Mouse (Mus musculus) heart, embryonic 13.5 days (tissue): ENCODE measurements around the gene Clca3a2. TPM values are rescaled to one million over a fixed set of nuclear protein-coding genes. Genes with fewer than 3 reads are reported as not detected.
"Not testable (repeated sequence)": the region's sequence is repeated elsewhere in the genome, so short reads cannot be mapped to it uniquely, and the experiment has no call there.

Experiments used
- ATAC-seq: fragments of 200-750 bp; cut with Nextera tagmentation; 2 replicates; pipeline ENCODE4 v1.8.0; 2017; ENCODE audit warnings: moderate TSS enrichment; ENCODE audit not compliant: insufficient number of reproducible peaks, low FRiP score, low TSS enrichment; ENCODE audit errors: extremely low read depth
- H3K27ac ChIP-seq: fragments of 300-500 bp; sonication (generic); replicated peaks from 2 replicates; pipeline ENCODE4 v1.5.1; 2015; ENCODE audit warnings: moderate library complexity, mild to moderate bottlenecking, inconsistent platforms
- H3K27me3 ChIP-seq: fragments of 300-500 bp; sonication (generic); replicated peaks from 2 replicates; pipeline ENCODE4 v1.6.1; 2015; ENCODE audit warnings: mild to moderate bottlenecking, inconsistent platforms
- H3K36me3 ChIP-seq: fragments of 300-500 bp; sonication (generic); 2 replicates; pipeline ENCODE4 v1.6.1; 2015; ENCODE audit warnings: mild to moderate bottlenecking, inconsistent platforms
- H3K4me1 ChIP-seq: fragments of 300-500 bp; sonication (generic); 2 replicates; pipeline ENCODE4 v1.6.1; 2015; ENCODE audit warnings: inconsistent platforms
- H3K4me2 ChIP-seq: fragments of 300-500 bp; sonication (generic); 2 replicates; pipeline ENCODE4 v1.6.1; 2015; ENCODE audit warnings: inconsistent platforms, mild to moderate bottlenecking, moderate library complexity
- H3K4me3 ChIP-seq: fragments of 300-500 bp; sonication (generic); 2 replicates; pipeline ENCODE4 v1.5.1; 2015; ENCODE audit warnings: moderate library complexity, mild to moderate bottlenecking, inconsistent platforms
- H3K9ac ChIP-seq: fragments of 300-500 bp; sonication (generic); 2 replicates; pipeline ENCODE4 v1.6.1; 2015; ENCODE audit warnings: inconsistent platforms, mild to moderate bottlenecking, moderate library complexity
- H3K9me3 ChIP-seq: fragments of 300-500 bp; sonication (generic); 2 replicates; pipeline ENCODE4 v1.6.1; 2016; ENCODE audit warnings: inconsistent platforms
- WGBS: fragments of 180-500 bp; shearing (Covaris S2); methylation state at CpG from one replicate; pipeline ENCODE4 v1.1.7; 2015; ENCODE audit warnings: mixed read lengths; 5-methylcytosine and 5-hydroxymethylcytosine counted together
- polyA plus RNA-seq: library from polyadenylated mRNA; unstranded; fragments of >200 nt; fragmentation: Nextera tagmentation; extraction: Ambion mirVana; gene quantifications from 2 replicates; pipeline ENCODE4 v1.2.1, GENCODE M21; 2015

Clca3a2 gene
- 2.8 and 7.3 TPM in 2 replicates for polyA plus RNA-seq

- 68% methylated on average over 6 of the region's 6 CpGs for WGBS
- H3K4me2 ChIP-seq, H3K27me3 ChIP-seq, H3K36me3 ChIP-seq, ATAC-seq, H3K9me3 ChIP-seq, H3K9ac ChIP-seq, H3K4me3 ChIP-seq, H3K4me1 ChIP-seq: not testable (repeated sequence)
- 0 out of 2 replicates have a peak within 1 kb of the TSS, but pooled peaks have one; percentile 3 for H3K27ac ChIP-seq
These were observed at the start of gene Clca3a2 for GRCm38 (mm10) chr3:144819219-144819618. Clca3a2 (minus strand) TSS chr3:144819494.

GRCm38 (mm10) chr3:144849584-144849983, 30.3 kb upstream of the Clca3a2 start:
- H3K27ac ChIP-seq, result no peak overlapping the region
- no peaks in the 10 kb centered on the region for H3K27me3 ChIP-seq
- H3K36me3 ChIP-seq, result no peaks in the 10 kb centered on the region
- no peak overlapping the region for H3K9ac ChIP-seq
- H3K9me3 ChIP-seq, result no peaks in the 10 kb centered on the region
- WGBS, result 55% methylated on average over 4 of the region's 4 CpGs
- H3K4me1 ChIP-seq, result no peaks in the 10 kb centered on the region
- ATAC-seq, result no peak
- H3K4me3 ChIP-seq, result no peak overlapping the region
- no peak overlapping the region for H3K4me2 ChIP-seq

- not testable (repeated sequence) for H3K27me3 ChIP-seq
- 85% methylated on average over 9 of the region's 9 CpGs for WGBS
These were observed 29.8 kb upstream of the Clca3a2 start, which contains the start of gene Clca3b for GRCm38 (mm10) chr3:144849014-144849556. Clca3b (minus strand) TSS chr3:144849357.

GRCm38 (mm10) chr3:144827257-144827656, 8.0 kb upstream of the Clca3a2 start:
- WGBS, result 71% methylated on average over 6 of the region's 6 CpGs
- Histone ChIP-seq H3K27me3 (no peaks in the 10 kb centered on the region), H3K9ac (no peak overlapping the region), H3K4me2 (no peak overlapping the region), H3K4me1 (no peaks in the 10 kb centered on the region), H3K9me3 (no peaks in the 10 kb centered on the region), H3K4me3 (no peak overlapping the region), H3K27ac (no peak overlapping the region), H3K36me3 (no peaks in the 10 kb centered on the region)
- ATAC-seq, result no peak

More at GRCm38 (mm10) chr3:144849014-144849556, 29.8 kb upstream of the Clca3a2 start, which contains the start of gene Clca3b:
- H3K9me3 ChIP-seq, H3K4me2 ChIP-seq, H3K4me1 ChIP-seq, H3K9ac ChIP-seq, H3K4me3 ChIP-seq, H3K27ac ChIP-seq, H3K36me3 ChIP-seq, ATAC-seq: not testable (repeated sequence)

- Histone ChIP-seq H3K9ac (no peak overlapping the region), H3K4me2 (no peak overlapping the region), H3K36me3 (no peaks in the 10 kb centered on the region), H3K27ac (no peak overlapping the region), H3K4me3 (no peak overlapping the region), H3K9me3 (no peaks in the 10 kb centered on the region), H3K4me1 (no peaks in the 10 kb centered on the region), H3K27me3 (no peaks in the 10 kb centered on the region)
- 15% methylated on average over 10 of the region's 10 CpGs for WGBS
- ATAC-seq, result no peak
These were observed 5.9 kb upstream of the Clca3a2 start for GRCm38 (mm10) chr3:144825151-144825550.

- no peak overlapping the region for H3K4me2 ChIP-seq
- H3K27me3 ChIP-seq, result no peaks in the 10 kb centered on the region
- H3K9ac ChIP-seq, result no peak overlapping the region
- ATAC-seq, result no peak
- H3K9me3 ChIP-seq, result no peaks in the 10 kb centered on the region
- H3K27ac ChIP-seq, result no peak overlapping the region
- H3K4me3 ChIP-seq, result no peak overlapping the region
- no peaks in the 10 kb centered on the region for H3K4me1 ChIP-seq
- 81% methylated on average over 5 of the region's 5 CpGs for WGBS
- no peaks in the 10 kb centered on the region for H3K36me3 ChIP-seq
These were observed 4.0 kb upstream of the Clca3a2 start for GRCm38 (mm10) chr3:144823331-144823730.

GRCm38 (mm10) chr3:144820632-144821031, 1.3 kb upstream of the Clca3a2 start:
- ATAC-seq, result no peak
- Histone ChIP-seq H3K4me3 (no peak overlapping the region), H3K4me2 (no peak overlapping the region), H3K27me3 (no peaks in the 10 kb centered on the region), H3K4me1 (no peaks in the 10 kb centered on the region), H3K36me3 (no peaks in the 10 kb centered on the region), H3K9me3 (no peaks in the 10 kb centered on the region), H3K9ac (no peak overlapping the region), H3K27ac (0 out of 2 replicates have a peak overlapping the region, but pooled peaks have one; percentile 3)
- 29% methylated on average over 1 of the region's 1 CpGs for WGBS

- not testable (repeated sequence) for H3K27ac ChIP-seq, H3K36me3 ChIP-seq, H3K4me2 ChIP-seq, H3K9me3 ChIP-seq, H3K9ac ChIP-seq, H3K4me3 ChIP-seq, ATAC-seq, H3K27me3 ChIP-seq, H3K4me1 ChIP-seq
- 80% methylated on average over 6 of the region's 6 CpGs for WGBS
These were observed 6.0 kb downstream of the Clca3a2 start for GRCm38 (mm10) chr3:144813336-144813735.

GRCm38 (mm10) chr3:144811821-144812220, 7.5 kb downstream of the Clca3a2 start:
- no peak overlapping the region for H3K9ac ChIP-seq
- ATAC-seq, result no peak

GRCm38 (mm10) chr3:144808153-144808925, 11.0 kb downstream of the Clca3a2 start:
- not testable (repeated sequence) for ATAC-seq, H3K27ac ChIP-seq, H3K9ac ChIP-seq, H3K9me3 ChIP-seq, H3K27me3 ChIP-seq, H3K36me3 ChIP-seq, H3K4me3 ChIP-seq, H3K4me2 ChIP-seq, H3K4me1 ChIP-seq
- WGBS, result 54% methylated on average over 16 of the region's 17 CpGs

More at GRCm38 (mm10) chr3:144811821-144812220, 7.5 kb downstream of the Clca3a2 start:
- 41% methylated on average over 3 of the region's 3 CpGs for WGBS
- no peaks in the 10 kb centered on the region for H3K27me3 ChIP-seq
- H3K4me1 ChIP-seq, result no peaks in the 10 kb centered on the region
- H3K36me3 ChIP-seq, result no peaks in the 10 kb centered on the region
- H3K9me3 ChIP-seq, result no peaks in the 10 kb centered on the region
- no peak overlapping the region for H3K4me2 ChIP-seq
- H3K4me3 ChIP-seq, result no peak overlapping the region
- H3K27ac ChIP-seq, result no peak overlapping the region

GRCm38 (mm10) chr3:144806626-144807025, 12.7 kb downstream of the Clca3a2 start:
- H3K4me1 ChIP-seq, H3K4me3 ChIP-seq, H3K9ac ChIP-seq, H3K27ac ChIP-seq, H3K4me2 ChIP-seq, ATAC-seq, H3K9me3 ChIP-seq, H3K27me3 ChIP-seq, H3K36me3 ChIP-seq: not testable (repeated sequence)
- WGBS, result 68% methylated on average over 2 of the region's 2 CpGs

- ATAC-seq, result no peak
- no peak overlapping the region for H3K4me3 ChIP-seq
- H3K4me2 ChIP-seq, result no peak overlapping the region
- H3K36me3 ChIP-seq, result no peaks in the 10 kb centered on the region
- H3K9me3 ChIP-seq, result no peaks in the 10 kb centered on the region
- no peaks in the 10 kb centered on the region for H3K27me3 ChIP-seq
- WGBS, result 30% methylated on average over 8 of the region's 8 CpGs
- H3K9ac ChIP-seq, result no peak overlapping the region
- no peaks in the 10 kb centered on the region for H3K4me1 ChIP-seq
- no peak overlapping the region for H3K27ac ChIP-seq
These were observed 17.4 kb downstream of the Clca3a2 start for GRCm38 (mm10) chr3:144801861-144802260.
